In genomic region chr11:94869866-94870265, GRCm38 (mm10) we compare ENCODE assay signal across 8 mouse cellular contexts.
DNase-seq lines count a peak whose midpoint lies in the region; ATAC-seq and TF ChIP-seq lines count a peak whose summit lies in the region.
"Not testable (repeated sequence)": the region's sequence is repeated elsewhere in the genome, so short reads cannot be mapped to it uniquely, and the experiment has no call there.

No protein-coding gene starts in this region.

- TF ChIP-seq POLR2A in cortical plate, adult 2 months (IDR thresholded peaks at IDR 0.05; ENCODE audit: extremely low read depth, insufficient read depth, low read length) = not testable (repeated sequence)

- H3K27me3 ChIP-seq in hindbrain, embryonic 10.5 days (ENCODE audit: insufficient read depth, poor library complexity, severe bottlenecking) = peaks cover 44% of the 10 kb centered on the region
- H3K27me3 ChIP-seq in liver, embryonic 14.5 days (ENCODE audit: control insufficient read depth, insufficient read depth, low read length) = peaks cover 11% of the 10 kb centered on the region
- peaks cover 14% of the 10 kb centered on the region for H3K27me3 ChIP-seq in midbrain, embryonic 14.5 days (ENCODE audit: control insufficient read depth, insufficient read depth, low read length)

- H3K9me3 ChIP-seq in hindbrain, embryonic 10.5 days; liver, embryonic 14.5 days (ENCODE audit: control insufficient read depth, low read length); midbrain, embryonic 14.5 days (ENCODE audit: control insufficient read depth, low read length): not testable (repeated sequence)

- not testable (repeated sequence) for H3K27ac ChIP-seq in cortical plate, adult 2 months (ENCODE audit: insufficient read depth, low read length); hindbrain, embryonic 10.5 days; liver, embryonic 14.5 days; midbrain, embryonic 14.5 days (replicated peaks; ENCODE audit: low read depth, low read length)

- TF ChIP-seq EP300 in liver, embryonic 14.5 days (IDR thresholded peaks at IDR 0.05; ENCODE audit: low read depth) = not testable (repeated sequence)

- not testable (repeated sequence) for ATAC-seq in liver, embryonic 14.5 days (ENCODE audit: insufficient read depth); midbrain, embryonic 14.5 days (ENCODE audit: low FRiP score, low TSS enrichment)

- TF ChIP-seq CTCF in cortical plate, adult 2 months (IDR thresholded peaks at IDR 0.05; ENCODE audit: extremely low read depth, insufficient read depth, low read length) = peak; percentile 32; the same call in 1 of the 2 replicates
- peak; percentile 28; the same call in 1 of the 2 replicates for TF ChIP-seq CTCF in liver, embryonic 14.5 days (IDR thresholded peaks at IDR 0.05; ENCODE audit: low read depth)

- not testable (repeated sequence) for H3K4me2 ChIP-seq in liver, embryonic 14.5 days (ENCODE audit: low read depth); midbrain, embryonic 14.5 days (ENCODE audit: low read length)

- H3K9ac ChIP-seq in liver, embryonic 14.5 days (replicated peaks); midbrain, embryonic 14.5 days (replicated peaks; ENCODE audit: low read length): not testable (repeated sequence)

- H3K4me3 ChIP-seq in cortical plate, adult 2 months (ENCODE audit: insufficient read depth, low read length); hindbrain, embryonic 10.5 days; liver, embryonic 14.5 days (ENCODE audit: insufficient read depth in 1 of 2, low read depth in 2 of 2, low read length in 2 of 2); midbrain, embryonic 14.5 days (replicated peaks; ENCODE audit: low read depth, low read length): not testable (repeated sequence)

- WGBS in hindbrain, embryonic 10.5 days = 25% methylated on average over 4 of the region's 4 CpGs
- 8% methylated on average over 4 of the region's 4 CpGs for WGBS in liver, embryonic 14.5 days (ENCODE audit: insufficient replicate concordance)
- WGBS in midbrain, embryonic 14.5 days = 18% methylated on average over 4 of the region's 4 CpGs

- not testable (repeated sequence) for H3K36me3 ChIP-seq in hindbrain, embryonic 10.5 days; liver, embryonic 14.5 days (replicated peaks; ENCODE audit: control insufficient read depth, insufficient read depth, low read depth); midbrain, embryonic 14.5 days (ENCODE audit: control insufficient read depth, insufficient read depth, low read length)

- DNase-seq in R1 (ENCODE audit: low read depth, low spot score) = peak; percentile 72
- peak; percentile 48 for DNase-seq in forelimb bud, embryonic 11.5 days (ENCODE audit: low read depth, low spot score)
- peak; percentile 37 for DNase-seq in hindbrain, embryonic 10.5 days (ENCODE audit: low spot score)
- DNase-seq in kidney, postnatal 36 days = peak; percentile 19 to 51
- not testable (repeated sequence) for DNase-seq in liver, embryonic 14.5 days (ENCODE audit: low read depth in 3 of 3, low spot score in 3 of 3)
- peak; percentile 59 for DNase-seq in midbrain, embryonic 14.5 days
- DNase-seq in thymus, postnatal 4 days = peak; percentile 42

- H3K4me1 ChIP-seq in cortical plate, adult 2 months (ENCODE audit: control insufficient read depth, insufficient read depth, low read length); liver, embryonic 14.5 days (replicated peaks; ENCODE audit: control insufficient read depth in 2 of 2, insufficient read depth in 2 of 2, low read length in 1 of 2); midbrain, embryonic 14.5 days (ENCODE audit: control insufficient read depth, insufficient read depth, low read length): not testable (repeated sequence)
- H3K4me1 ChIP-seq in hindbrain, embryonic 10.5 days (replicated peaks) = peaks cover 21% of the 10 kb centered on the region
